Mouse (Mus musculus) 3T3-L1 (cell line): ENCODE measurements around the gene Plekhh1.
"Not testable (repeated sequence)": the region's sequence is repeated elsewhere in the genome, so short reads cannot be mapped to it uniquely, and the experiment has no call there.

Experiments
- DNase-seq: peaks from one replicate; pipeline ENCODE4 v3.0.0-alpha.2; 2015; ENCODE audit warnings: low read depth, low spot score

The Plekhh1 gene

GRCm38 (mm10) chr12:79027526-79027925, 1.4 kb upstream of the Plekhh1 start:
- not testable (repeated sequence) for DNase-seq

DNA sequence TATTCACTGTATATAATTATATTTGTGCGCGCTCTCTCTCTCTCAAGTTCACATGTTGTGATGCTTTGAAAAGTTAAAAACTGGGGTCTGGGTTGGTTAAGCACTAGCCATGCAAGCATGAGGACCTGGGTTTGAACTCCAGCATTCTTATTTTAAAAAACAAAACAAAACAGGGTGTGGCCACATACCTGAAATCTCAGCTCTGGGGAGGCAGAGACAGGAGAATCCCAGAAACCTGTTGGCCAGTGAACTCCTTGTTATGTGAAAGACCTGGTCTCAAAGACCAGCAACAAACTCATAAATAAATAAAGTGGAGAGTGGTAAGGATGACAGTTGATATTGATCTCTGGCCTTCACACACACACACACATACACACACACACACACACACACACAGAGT, 5.4 kb downstream of the Plekhh1 start:
- DNase-seq, result no peak

DNA sequence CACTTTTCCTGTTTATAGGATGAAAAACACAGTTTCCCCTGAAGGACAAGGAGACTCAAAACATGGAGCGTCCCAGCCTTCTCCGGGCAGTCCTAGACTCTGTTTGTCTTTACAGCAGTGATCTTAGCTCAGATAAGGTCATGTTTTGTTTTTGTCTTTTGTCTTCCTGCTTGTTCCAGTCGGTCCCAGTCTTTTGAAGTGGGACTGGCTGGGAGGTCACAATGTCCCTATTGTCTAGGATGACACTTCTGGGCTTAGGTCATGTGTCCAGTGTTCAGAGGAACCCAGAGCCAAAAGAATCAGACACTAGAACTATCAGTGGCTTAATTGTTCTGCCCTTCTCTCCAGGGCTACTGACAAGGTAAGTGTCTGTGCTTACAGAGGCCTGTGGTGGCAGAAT, 6.4 kb downstream of the Plekhh1 start:
- DNase-seq, result no peak

DNA sequence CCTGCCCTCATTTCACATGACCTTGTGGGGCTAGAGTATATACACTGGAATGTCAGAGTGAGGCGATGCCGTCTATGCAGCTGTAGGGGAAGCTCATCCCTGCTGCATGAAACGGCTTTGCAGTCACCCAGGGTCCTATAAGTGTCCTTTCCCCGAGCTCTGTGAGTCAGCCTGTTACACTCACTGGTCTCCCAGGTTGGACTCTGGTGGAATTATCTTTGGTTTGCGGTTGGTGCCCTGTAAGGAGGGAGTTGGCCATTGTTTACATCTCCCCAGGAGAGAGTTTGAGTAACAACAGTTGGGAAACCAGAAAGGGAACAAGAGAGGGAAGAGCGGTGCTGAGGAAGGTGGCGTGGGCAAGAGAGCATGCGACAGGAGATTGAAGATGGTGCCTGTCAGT, 10.7 kb downstream of the Plekhh1 start:
- DNase-seq, result no peak

GRCm38 (mm10) chr12:79040201-79040827, 11.4 kb downstream of the Plekhh1 start:
- no peak for DNase-seq

DNA sequence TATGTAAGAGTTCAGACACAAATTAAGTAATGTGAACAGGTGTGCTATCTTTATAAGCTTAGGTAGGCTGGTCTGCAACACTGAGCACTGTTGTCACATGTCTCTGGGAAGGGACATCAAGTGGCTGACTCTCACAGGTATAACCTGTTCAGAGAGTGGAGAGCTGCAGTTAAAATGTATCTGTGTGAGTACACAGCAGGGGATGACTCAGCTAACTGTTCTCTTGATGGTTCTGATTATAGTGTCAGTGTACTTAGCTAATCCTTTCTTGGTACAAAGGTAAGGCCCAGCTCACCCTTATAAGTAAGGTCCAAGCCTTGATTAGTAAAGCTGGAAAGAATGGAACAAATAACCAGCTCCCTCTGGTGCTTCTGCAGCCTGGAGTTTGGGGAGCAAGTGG, 12.5 kb downstream of the Plekhh1 start:
- no peak for DNase-seq

GRCm38 (mm10) chr12:79044668-79045067, 15.7 kb downstream of the Plekhh1 start:
- DNase-seq, result no peak

GRCm38 (mm10) chr12:79046171-79046570, 17.2 kb downstream of the Plekhh1 start:
- no peak for DNase-seq

DNA sequence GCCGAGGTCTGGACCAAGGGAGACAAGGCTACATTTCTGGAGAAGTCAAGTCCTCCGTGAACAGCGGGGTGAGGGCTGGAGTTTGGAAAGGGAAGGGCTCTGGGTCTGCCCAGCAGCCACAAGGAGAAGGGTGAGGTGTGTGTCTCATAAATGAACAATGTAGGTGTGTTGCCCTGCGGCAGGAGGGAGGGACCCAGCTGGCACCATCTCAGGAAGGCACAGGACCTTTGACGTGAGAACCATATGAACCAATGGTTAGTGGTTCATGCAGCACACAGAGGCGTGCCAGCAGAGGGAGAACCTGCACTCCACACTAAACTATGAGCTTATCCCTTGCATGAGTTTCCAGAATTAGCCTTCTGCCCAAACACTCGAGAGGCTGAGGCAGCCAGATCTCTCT, 18.2 kb downstream of the Plekhh1 start:
- no peak for DNase-seq

GRCm38 (mm10) chr12:79048898-79049297, 19.9 kb downstream of the Plekhh1 start:
- no peak for DNase-seq

DNA sequence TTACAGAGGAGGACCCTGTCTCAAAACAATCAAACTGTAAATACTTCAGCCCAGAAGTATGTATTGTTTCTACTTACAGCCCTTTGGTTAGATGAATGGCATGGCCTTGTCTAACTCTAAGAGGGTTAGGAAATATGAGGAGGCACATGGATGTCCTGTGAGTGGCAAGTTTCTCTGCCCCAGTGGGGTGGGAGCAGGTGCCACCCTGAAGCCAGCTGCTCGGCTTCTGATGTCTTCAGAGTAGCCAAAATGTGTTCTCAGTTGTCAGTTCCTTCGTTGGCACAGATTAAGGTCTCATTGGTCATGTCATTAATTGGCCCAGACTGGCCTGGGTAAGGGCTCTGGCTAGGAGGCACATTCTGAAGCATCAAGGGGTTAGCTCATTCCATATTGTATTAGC, 20.8 kb downstream of the Plekhh1 start:
- DNase-seq, result no peak

DNA sequence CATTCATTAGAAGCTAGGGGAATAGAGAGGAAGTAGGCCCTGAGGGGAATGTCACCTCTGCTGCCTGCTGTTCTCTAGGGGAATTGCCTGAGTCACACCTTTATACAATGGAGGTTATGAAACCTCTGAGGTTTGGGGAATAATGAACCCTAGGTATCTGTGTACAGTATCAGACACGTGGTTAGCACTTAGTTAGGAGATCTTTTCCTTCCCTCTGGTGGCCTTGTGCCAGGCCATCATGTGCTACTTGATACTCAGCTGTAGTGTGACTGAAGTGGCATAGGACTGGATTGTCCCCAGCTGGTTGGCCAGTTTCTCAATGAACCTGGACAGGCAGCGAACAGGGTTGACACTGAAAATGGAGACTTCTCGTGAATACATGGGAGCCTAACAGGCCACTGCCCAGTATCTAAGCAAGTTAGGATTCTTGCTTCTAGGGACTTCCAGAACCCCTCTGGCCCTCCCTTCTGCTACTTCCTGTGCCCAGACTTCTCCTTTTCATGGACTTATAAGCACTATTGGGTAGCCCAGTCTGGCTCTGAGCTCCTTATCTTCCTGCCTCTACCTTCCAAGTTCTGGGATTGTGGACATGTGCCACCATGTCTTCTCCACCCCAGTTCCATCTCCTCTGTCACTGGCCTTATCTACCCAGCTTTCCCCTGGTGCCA, 21.7 kb downstream of the Plekhh1 start:
- no peak for DNase-seq

GRCm38 (mm10) chr12:79052073-79052472, 23.1 kb downstream of the Plekhh1 start:
- DNase-seq, result no peak

DNA sequence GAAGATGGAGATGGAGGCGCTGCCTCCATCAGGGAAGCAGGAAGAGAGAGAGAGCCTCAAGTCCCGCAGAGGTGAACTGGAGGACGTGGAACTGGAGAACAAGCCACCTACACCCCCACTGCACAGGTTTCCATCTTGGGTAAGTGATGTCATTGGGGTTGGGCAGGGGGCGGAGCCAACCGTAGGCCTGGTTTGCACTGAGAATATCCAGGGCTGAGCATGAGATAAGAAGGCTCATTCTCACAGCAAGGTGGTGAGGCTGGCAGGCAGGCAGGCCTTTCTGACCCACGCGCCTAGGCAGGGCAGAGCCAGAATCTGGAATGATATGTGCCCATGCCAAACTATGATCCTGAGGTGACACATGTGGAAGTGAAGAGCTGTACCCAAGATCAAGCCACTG, 26.3 kb downstream of the Plekhh1 start:
- DNase-seq, result no peak

GRCm38 (mm10) chr12:79059573-79059972, 30.6 kb downstream of the Plekhh1 start:
- no peak for DNase-seq

DNA sequence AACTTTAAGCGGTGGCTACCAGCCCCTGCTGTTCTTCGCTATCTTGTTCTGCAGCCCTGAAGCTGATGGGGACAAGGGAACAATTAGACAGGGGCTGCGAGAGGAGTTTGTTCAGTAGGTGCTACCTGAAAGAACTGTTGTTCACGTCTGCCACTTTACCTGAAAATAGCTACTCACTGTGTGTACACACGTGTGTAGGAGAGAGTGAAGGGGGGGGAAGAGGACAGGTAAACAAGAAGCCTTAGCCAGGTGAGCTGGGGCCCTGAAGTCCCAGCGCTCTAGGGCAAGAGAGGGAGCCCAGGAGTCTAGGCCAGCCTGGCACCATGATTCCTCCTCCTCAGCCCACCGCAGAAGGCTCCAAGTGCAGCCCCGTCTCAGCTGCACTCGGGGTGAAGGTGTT, 31.2 kb downstream of the Plekhh1 start:
- no peak for DNase-seq

GRCm38 (mm10) chr12:79060766-79061652, 32.0 kb downstream of the Plekhh1 start:
- no peak for DNase-seq

GRCm38 (mm10) chr12:79064451-79064850, 35.5 kb downstream of the Plekhh1 start:
- no peak for DNase-seq

GRCm38 (mm10) chr12:79066431-79066830, 37.5 kb downstream of the Plekhh1 start:
- no peak for DNase-seq

- no peak for DNase-seq
These were observed 38.6 kb downstream of the Plekhh1 start for GRCm38 (mm10) chr12:79067526-79067925.

- no peak for DNase-seq
These were observed 39.3 kb downstream of the Plekhh1 start for GRCm38 (mm10) chr12:79068306-79068705.

DNA sequence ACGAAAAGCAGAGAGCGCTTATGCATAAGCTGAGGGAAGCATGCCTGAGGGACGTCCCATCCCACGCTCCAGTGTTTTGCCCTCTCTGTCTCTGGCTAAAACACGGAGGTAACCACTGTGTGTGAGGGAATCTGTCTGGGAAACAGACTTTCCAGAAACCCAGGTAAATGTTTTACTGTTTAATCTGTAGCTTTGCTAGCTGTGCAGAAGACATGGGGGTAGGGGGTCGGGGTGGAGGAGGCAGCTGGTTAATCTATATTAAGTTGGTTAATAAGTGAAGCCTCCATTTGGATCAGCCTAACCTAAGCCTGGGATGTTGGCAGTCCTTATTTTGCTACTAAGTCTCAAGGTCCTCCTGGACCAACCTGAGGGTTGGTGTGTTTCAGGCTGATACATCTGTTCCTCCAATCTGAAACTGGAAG, 40.2 kb downstream of the Plekhh1 start:
- no peak for DNase-seq

DNA sequence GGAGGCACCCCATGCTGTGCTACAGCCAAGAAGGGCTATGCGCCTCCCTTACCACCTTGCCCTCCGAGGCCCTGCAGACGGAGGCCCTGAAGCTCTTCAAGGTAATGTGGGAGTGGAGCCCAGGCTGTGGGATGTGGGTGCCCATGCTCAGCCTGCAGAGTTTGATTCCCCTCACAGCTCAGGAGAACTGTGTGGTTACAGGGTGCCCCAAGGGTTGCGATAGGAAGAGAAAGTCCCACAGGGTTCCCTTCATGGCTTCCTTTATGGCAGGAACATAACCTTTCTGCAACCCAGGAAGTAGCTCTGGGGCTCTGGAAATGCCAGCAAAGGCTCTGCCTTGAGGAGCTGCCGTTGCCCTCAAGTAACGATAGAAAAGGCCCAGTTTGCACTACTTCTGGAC, 41.0 kb downstream of the Plekhh1 start:
- DNase-seq, result no peak
